Mouse (Mus musculus) kidney, adult 2 months (tissue): ENCODE measurements around the gene Klhl36. TPM values are rescaled to one million over a fixed set of nuclear protein-coding genes. Genes with fewer than 3 reads are reported as not detected.
A peak's percentile ranks its signal among the peaks of the same experiment; 100 is the strongest.

Source experiments
- DNase-seq: peaks from one replicate; pipeline ENCODE4 v3.0.0; 2021
- H3K27ac ChIP-seq: fragments of 200-500 bp; 2 replicates; pipeline ENCODE4 v1.5.1; 2012; ENCODE audit warnings: low read depth, low read length, control low read depth, inconsistent platforms; ENCODE audit not compliant: insufficient read depth
- H3K27me3 ChIP-seq: fragments of 200-500 bp; replicated peaks from 2 replicates; pipeline ENCODE4 v1.6.1; 2012; ENCODE audit warnings: mild to moderate bottlenecking, moderate library complexity, low read length, inconsistent platforms; ENCODE audit not compliant: control insufficient read depth, insufficient read depth
- H3K36me3 ChIP-seq: fragments of 200-500 bp; 2 replicates; pipeline ENCODE4 v1.6.1; 2012; ENCODE audit warnings: mild to moderate bottlenecking, moderate library complexity, low read length, inconsistent platforms; ENCODE audit not compliant: control insufficient read depth, insufficient read depth
- H3K4me1 ChIP-seq: fragments of 200-500 bp; 2 replicates; pipeline ENCODE4 v1.6.1; 2011; ENCODE audit warnings: low read length; ENCODE audit not compliant: control insufficient read depth, insufficient read depth
- H3K4me3 ChIP-seq: fragments of 200-500 bp; 2 replicates; pipeline ENCODE4 v1.5.1; 2011; ENCODE audit warnings: mild to moderate bottlenecking, low read depth, low read length, control low read depth; ENCODE audit not compliant: insufficient read depth
- CTCF ChIP-seq: fragments of 200-500 bp; conservative IDR thresholded peaks from 2 replicates; pipeline ENCODE4 v1.5.1; 2011; ENCODE audit warnings: low read depth, mild to moderate bottlenecking, control low read depth, low read length, moderate library complexity, mixed read lengths; ENCODE audit not compliant: insufficient read depth, insufficient read length
- POLR2A ChIP-seq: fragments of 200-500 bp; IDR thresholded peaks from one replicate; pipeline ENCODE4 v1.6.1; 2011; ENCODE audit warnings: low read depth, low read length, control low read depth
- WGBS: fragments of 180-500 bp; shearing (Covaris S2); methylation state at CpG from one replicate; pipeline ENCODE4 v1.1.7; 2018; 5-methylcytosine and 5-hydroxymethylcytosine counted together
- polyA plus RNA-seq: library from polyadenylated mRNA; depleted of rRNA; stranded (reverse); fragments of >200 nt; gene quantifications from 2 replicates; pipeline ENCODE4 v1.2.3, GENCODE M21; 2012

Klhl36 gene
- polyA plus RNA-seq, 1 experiment, result 37.7 TPM

DNA sequence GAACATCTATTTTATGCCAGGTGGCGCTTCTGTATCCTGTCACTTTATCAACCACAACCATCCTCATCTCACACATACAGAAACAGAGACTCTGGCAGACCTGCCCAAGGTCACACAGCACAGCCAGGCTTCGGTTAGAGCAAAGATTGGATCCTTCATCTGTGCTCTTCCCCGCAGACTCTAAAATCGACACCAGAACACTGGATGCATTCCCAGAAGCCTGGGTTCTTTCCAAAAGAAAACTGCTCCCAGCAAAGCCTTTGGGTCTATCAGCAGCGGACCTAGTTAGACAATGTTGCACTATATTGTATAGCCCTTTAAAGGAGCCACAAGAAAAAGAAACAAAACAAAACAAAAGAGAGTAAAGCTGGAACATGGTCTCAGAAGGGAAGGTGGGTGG is 26.8 kb upstream of the Klhl36 start:
- H3K27ac ChIP-seq, result no peak overlapping the region
- peaks cover 38% of the 10 kb centered on the region for H3K4me1 ChIP-seq
- 66% methylated on average over 5 of the region's 5 CpGs for WGBS
- no peak overlapping the region for H3K4me3 ChIP-seq
- TF ChIP-seq POLR2A (no peak), CTCF (no peak)
- no peaks in the 10 kb centered on the region for H3K27me3 ChIP-seq
- no peaks in the 10 kb centered on the region for H3K36me3 ChIP-seq
- DNase-seq, result no peak

DNA sequence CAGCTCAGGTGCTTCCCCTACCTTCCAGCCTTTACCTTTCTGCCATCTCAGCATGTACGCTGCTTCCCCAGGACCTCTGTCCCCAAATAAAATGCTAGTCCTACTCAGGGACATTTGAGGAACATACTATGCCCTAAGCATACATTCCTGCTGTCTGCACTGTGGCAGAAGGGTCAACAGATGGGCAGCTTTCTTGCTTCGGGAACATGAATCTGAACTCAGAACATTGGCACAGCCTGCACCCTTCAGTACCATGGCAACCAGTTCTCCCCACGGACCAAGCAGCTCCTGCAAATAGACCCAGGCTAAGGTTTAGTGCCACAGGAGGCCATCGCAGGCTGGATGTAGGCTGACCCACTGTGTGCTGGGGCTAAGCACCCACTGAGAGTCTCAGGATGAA is 25.2 kb upstream of the Klhl36 start:
- TF ChIP-seq POLR2A (no peak), CTCF (no peak)
- no peak for DNase-seq
- WGBS, result 79% methylated on average over 4 of the region's 4 CpGs
- H3K4me3 ChIP-seq, result no peak overlapping the region
- H3K27me3 ChIP-seq, result no peaks in the 10 kb centered on the region
- no peaks in the 10 kb centered on the region for H3K36me3 ChIP-seq
- H3K27ac ChIP-seq, result no peak overlapping the region
- peaks cover 41% of the 10 kb centered on the region for H3K4me1 ChIP-seq

DNA sequence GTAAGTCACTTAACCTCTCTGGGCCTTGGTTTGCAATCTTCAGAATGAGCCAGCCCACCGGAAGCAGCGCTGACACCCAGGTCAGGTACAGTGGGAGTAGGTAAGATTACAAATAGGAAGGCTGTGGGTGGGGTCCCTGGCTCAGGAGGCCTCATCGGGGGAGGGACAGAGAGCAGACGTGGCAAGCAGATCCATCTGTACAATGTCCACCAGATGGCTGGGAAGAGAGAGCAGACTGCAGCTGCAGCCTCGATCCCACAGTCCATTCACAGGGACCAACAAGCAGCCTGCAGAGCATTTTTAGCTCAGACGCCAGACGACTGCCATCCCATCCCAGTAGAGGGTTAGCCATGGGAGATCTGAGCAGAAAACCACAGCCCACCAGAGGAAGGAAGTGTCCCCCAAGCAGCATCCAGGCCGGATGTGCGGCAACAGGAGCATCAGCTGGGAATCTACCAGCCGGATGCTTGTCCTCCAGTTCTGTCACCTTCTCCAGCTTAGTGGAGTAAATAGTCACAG is 24.5 kb upstream of the Klhl36 start:
- no peaks in the 10 kb centered on the region for H3K36me3 ChIP-seq
- WGBS, result 15% methylated on average over 10 of the region's 10 CpGs
- TF ChIP-seq CTCF (no peak), POLR2A (no peak)
- peak; percentile 50 for DNase-seq
- H3K4me3 ChIP-seq, result peak overlapping the region; percentile 13
- no peaks in the 10 kb centered on the region for H3K27me3 ChIP-seq
- peaks cover 35% of the 10 kb centered on the region for H3K4me1 ChIP-seq
- no peak overlapping the region for H3K27ac ChIP-seq

DNA sequence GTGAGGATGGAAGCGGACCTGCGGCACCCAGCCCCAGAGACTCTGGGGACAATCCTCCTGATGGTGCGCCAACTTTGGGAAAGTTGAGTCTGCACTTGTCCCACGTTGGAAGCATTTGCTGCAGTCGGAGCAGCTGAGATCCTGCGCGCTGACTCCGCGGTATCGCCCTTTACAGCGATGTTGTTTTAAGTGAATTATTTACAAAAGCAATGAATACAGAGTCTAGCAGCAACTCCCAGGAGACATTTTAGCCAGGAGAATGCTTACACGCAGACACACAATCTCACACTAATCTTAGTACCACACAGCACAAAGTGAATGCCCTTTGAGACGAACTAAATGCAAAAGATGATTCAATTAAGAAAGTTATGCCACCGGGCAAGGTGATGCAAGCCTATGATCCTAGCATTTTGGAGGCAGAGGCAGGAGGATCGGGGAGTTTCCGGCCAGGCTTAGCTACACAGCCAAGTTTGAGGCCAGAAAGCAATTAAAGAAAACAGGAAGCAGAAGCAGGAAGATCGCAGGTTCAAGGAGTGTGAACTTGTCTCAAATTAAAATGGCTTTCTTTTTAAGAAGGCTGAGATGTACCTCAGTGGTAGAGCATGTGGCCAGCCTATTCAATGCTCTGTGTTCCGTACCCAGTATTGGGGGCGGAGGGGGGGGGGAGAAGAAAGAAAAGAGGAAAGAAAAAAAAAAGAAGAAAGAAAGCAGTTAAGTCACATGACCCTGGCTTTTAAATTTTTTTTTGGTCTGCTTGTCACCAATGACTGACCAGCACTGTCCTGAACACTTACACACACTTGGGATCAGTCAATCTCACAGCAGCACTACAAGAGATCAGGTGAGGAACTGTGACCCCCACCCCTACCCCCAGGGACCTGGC is 23.7 kb upstream of the Klhl36 start:
- peak overlapping the region; percentile 42; the same call in 1 of the 2 replicates for H3K27ac ChIP-seq
- DNase-seq, result peak; percentile 71
- 28% methylated on average over 19 of the region's 19 CpGs for WGBS
- H3K4me3 ChIP-seq, result peak overlapping the region; percentile 97
- peaks cover 34% of the 10 kb centered on the region for H3K4me1 ChIP-seq
- TF ChIP-seq CTCF (no peak), POLR2A (no peak)
- no peaks in the 10 kb centered on the region for H3K36me3 ChIP-seq
- H3K27me3 ChIP-seq, result no peaks in the 10 kb centered on the region

DNA sequence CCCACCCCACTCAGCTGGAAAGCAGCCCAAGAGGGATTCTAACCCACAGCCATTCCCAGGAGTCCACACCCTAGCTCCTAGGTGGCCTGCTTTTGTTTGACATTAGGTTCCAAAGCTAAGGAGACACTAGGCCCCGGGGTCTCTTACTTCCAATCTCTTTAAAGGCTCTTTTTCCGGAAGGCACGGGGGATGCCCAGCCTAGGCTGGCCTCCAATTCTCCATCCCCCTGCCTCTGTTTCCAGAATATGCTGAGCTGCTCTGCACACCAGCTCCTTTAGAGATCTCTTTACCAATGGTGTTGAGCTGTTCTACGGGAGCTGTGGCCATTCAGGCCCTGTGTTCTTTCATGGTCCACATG is 23.1 kb upstream of the Klhl36 start:
- WGBS, result 57% methylated on average over 4 of the region's 4 CpGs
- Histone ChIP-seq H3K27ac (peak overlapping the region; percentile 27; the same call in 1 of the 2 replicates), H3K4me3 (peak overlapping the region; percentile 97), H3K4me1 (peaks cover 28% of the 10 kb centered on the region), H3K36me3 (no peaks in the 10 kb centered on the region), H3K27me3 (no peaks in the 10 kb centered on the region)
- TF ChIP-seq POLR2A (no peak), CTCF (no peak)
- DNase-seq, result no peak

DNA sequence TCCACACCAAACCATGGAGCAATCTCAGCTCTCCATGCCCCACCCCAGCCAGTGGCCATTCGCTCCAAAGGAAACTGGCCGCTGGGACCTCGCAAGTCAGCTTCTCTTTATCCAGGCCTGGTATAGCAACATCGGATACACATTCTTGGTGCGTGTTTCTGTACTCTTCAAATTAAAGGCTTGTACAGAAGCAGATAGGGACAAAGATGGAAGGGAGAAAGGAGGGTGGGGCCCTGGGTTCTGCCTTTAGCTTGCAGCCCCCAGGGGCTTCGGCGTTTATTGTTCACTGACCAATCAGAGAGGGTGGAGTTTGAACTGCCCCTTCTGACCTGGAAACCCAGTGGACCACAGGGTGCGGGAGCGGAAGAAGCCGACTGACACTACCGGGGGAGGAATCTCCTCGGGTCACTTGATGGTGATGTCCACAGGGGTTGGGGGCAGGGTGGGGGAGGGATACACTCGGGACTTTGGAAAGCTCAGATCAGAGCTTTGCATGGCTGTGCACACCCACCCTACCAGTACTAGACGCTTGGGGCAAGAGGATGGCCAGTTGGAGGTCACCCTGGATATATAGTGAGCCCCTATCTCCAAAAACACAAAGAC is 22.5 kb upstream of the Klhl36 start:
- H3K27me3 ChIP-seq, result no peaks in the 10 kb centered on the region
- H3K4me3 ChIP-seq, result peak overlapping the region; percentile 97
- peaks cover 25% of the 10 kb centered on the region for H3K4me1 ChIP-seq
- TF ChIP-seq POLR2A (no peak), CTCF (no peak)
- DNase-seq, result peak; percentile 67
- no peaks in the 10 kb centered on the region for H3K36me3 ChIP-seq
- 28% methylated on average over 14 of the region's 14 CpGs for WGBS
- peak overlapping the region; percentile 84 for H3K27ac ChIP-seq

DNA sequence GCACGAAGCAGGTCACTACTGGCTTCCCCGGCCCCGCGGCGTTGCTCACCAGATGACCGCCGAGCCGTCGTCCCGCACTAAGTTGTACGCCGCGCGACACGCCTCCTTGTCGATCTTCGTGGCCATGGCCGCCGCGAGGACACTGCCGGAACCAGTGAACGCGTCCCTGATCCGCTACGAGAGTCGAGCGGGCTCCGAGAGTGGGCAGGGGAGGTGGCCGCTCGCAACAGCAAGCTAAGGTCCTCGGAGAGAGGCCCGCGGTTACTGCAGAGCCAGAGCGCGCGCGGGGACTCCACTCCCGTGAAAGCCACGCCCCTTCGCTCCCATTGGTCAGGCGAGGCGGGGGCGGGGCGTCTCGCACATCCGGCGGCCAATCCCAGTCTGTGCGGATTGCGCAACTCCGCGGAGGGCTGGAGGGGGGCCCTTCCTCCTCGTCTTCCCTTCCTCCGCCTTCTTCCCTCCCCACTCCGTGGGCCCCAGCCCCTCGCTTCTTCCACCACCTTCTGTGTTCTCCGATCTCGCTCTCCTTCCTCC is 21.7 kb upstream of the Klhl36 start, which contains the start of gene Cotl1:
Gene Cotl1, minus strand, starts transcription at position 270 of the 534 bp plus-strand sequence.
- Histone ChIP-seq H3K4me3 (peak within 1 kb of the TSS; percentile 97), H3K27me3 (no peaks in the 10 kb centered on the region), H3K4me1 (peaks cover 23% of the 10 kb centered on the region), H3K36me3 (no peaks in the 10 kb centered on the region), H3K27ac (peak within 1 kb of the TSS; percentile 87)
- no peak for TF ChIP-seq CTCF
- TF ChIP-seq POLR2A, result peak; percentile 97
- under 1% methylated on average over 56 of the region's 57 CpGs for WGBS
- peak; percentile 98 for DNase-seq
